Mouse (Mus musculus) hindbrain, embryonic 10.5 days (tissue): ENCODE measurements around the gene St7. TPM values are rescaled to one million over a fixed set of nuclear protein-coding genes. Genes with fewer than 3 reads are reported as not detected.
A peak's percentile ranks its signal among the peaks of the same experiment; 100 is the strongest.
"Not testable (repeated sequence)": the region's sequence is repeated elsewhere in the genome, so short reads cannot be mapped to it uniquely, and the experiment has no call there.

Experiments used
- DNase-seq: peaks from one replicate; pipeline ENCODE4 v3.0.0-alpha.2; 2017; ENCODE audit warnings: low spot score
- H3K27ac ChIP-seq: fragments of 300-500 bp; sonication (generic); 2 replicates; pipeline ENCODE4 v1.5.1; 2016; ENCODE audit warnings: mild to moderate bottlenecking, moderate library complexity
- H3K27me3 ChIP-seq: fragments of 300-500 bp; sonication (generic); 2 replicates; pipeline ENCODE4 v1.6.1; 2016; ENCODE audit warnings: mild to moderate bottlenecking; ENCODE audit not compliant: poor library complexity, insufficient read depth, severe bottlenecking
- H3K36me3 ChIP-seq: fragments of 300-500 bp; sonication (generic); 2 replicates; pipeline ENCODE4 v1.6.1; 2016; ENCODE audit warnings: mild to moderate bottlenecking, moderate library complexity
- H3K4me1 ChIP-seq: fragments of 300-500 bp; sonication (generic); replicated peaks from 2 replicates; pipeline ENCODE4 v1.6.1; 2016; ENCODE audit warnings: mild to moderate bottlenecking
- H3K4me3 ChIP-seq: fragments of 300-500 bp; sonication (generic); 2 replicates; pipeline ENCODE4 v1.5.1; 2016; ENCODE audit warnings: mild to moderate bottlenecking, moderate library complexity
- H3K9me3 ChIP-seq: fragments of 300-500 bp; sonication (generic); 2 replicates; pipeline ENCODE4 v1.6.1; 2016; ENCODE audit warnings: mild to moderate bottlenecking, moderate library complexity
- WGBS: fragments of 180-500 bp; shearing (Covaris S2); methylation state at CpG from one replicate; pipeline ENCODE4 v1.1.7; 2016; 5-methylcytosine and 5-hydroxymethylcytosine counted together
- polyA plus RNA-seq: library from polyadenylated mRNA; unstranded; fragments of >200 nt; fragmentation: Nextera tagmentation; extraction: Ambion mirVana; gene quantifications from 2 replicates; pipeline ENCODE4 v1.2.1, GENCODE M21; 2016

Gene St7
- polyA plus RNA-seq, 1 experiment from 2014 or later = 34.8 TPM

- no peak overlapping the region for H3K27ac ChIP-seq
- peaks cover 6% of the 10 kb centered on the region; the same call in 1 of the 2 replicates for H3K9me3 ChIP-seq
- no peak overlapping the region for H3K4me3 ChIP-seq
- DNase-seq = no peak
- 94% methylated on average over 8 of the region's 8 CpGs for WGBS
- H3K4me1 ChIP-seq = no peaks in the 10 kb centered on the region
- H3K36me3 ChIP-seq = no peaks in the 10 kb centered on the region
- H3K27me3 ChIP-seq = no peaks in the 10 kb centered on the region
Observed at GRCm38 (mm10) chr6:17681810-17682209, 10.9 kb upstream of the St7 start.

DNA sequence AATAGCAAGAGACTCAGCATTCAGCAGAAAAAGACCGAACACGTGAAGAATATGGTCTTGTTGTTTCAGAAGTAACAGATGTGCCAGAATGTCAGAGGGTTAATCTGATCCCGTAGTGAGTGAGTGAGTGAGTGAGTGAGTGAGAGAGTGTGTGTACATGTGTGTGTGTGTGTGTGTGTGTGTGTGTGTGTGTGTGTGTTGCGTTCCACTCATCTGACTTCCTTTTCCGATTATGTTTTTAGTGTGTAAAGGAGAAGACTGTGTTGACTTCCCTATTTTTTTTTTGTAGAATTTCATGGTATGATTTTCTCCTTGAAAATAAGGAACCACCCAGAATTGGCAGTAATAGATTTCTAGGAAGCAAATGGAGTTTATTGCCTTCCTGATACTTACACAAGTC lies 4.1 kb upstream of the St7 start:
- peaks cover 10% of the 10 kb centered on the region; the same call in 1 of the 2 replicates for H3K27me3 ChIP-seq
- DNase-seq = no peak
- no peaks in the 10 kb centered on the region for H3K36me3 ChIP-seq
- H3K4me1 ChIP-seq = peaks cover 4% of the 10 kb centered on the region
- H3K27ac ChIP-seq = no peak overlapping the region
- H3K9me3 ChIP-seq = peaks cover 5% of the 10 kb centered on the region; the same call in 1 of the 2 replicates
- H3K4me3 ChIP-seq = no peak overlapping the region
- 92% methylated on average over 5 of the region's 5 CpGs for WGBS

DNA sequence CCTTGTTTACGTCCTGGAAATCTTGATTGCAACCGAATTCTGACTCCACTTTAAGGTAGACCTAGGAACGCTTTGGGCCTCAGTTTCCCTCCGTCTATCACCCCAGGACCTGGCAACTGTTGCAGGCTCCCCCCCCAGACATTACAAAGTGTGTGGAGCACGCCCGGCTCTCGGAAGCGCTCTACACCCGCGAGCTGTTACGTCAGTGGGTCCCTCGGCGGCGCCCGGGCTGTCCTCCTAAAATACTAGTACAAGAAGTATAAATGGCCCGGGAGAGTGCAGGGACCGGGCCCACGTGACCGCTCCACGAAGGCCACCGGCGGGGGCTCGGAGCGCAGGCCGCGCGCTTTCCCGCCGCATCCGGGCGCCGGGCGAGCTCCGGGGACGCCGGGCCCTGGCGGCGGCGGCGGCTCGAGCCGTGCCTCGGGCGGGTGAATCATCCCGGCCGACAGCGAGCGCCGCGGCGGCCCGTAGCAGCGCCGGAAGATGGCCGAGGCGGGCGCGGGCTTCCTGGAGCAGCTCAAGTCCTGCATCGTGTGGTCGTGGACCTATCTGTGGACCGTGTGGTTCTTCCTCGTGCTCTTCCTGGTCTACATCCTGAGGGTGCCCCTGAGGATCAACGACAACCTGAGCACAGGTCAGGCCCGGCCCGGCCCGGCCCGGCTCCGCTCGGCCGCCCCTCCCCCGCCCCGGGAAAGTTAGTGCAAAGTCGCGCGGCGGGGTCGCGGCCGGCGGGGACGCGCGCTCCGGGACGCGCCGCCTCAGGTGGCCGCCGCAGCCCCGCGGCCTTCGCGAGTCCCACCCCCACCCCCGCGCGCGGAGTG lies 1.2 kb downstream of the St7 start:
- H3K27ac ChIP-seq = peak overlapping the region; percentile 96
- H3K27me3 ChIP-seq = peaks cover 10% of the 10 kb centered on the region; the same call in 1 of the 2 replicates
- WGBS = under 1% methylated on average over 82 of the region's 97 CpGs
- peaks cover 12% of the 10 kb centered on the region; the same call in 1 of the 2 replicates for H3K36me3 ChIP-seq
- H3K9me3 ChIP-seq = no peaks in the 10 kb centered on the region
- H3K4me3 ChIP-seq = peak overlapping the region; percentile 83
- peaks cover 19% of the 10 kb centered on the region for H3K4me1 ChIP-seq
- peak; percentile 74 for DNase-seq

DNA sequence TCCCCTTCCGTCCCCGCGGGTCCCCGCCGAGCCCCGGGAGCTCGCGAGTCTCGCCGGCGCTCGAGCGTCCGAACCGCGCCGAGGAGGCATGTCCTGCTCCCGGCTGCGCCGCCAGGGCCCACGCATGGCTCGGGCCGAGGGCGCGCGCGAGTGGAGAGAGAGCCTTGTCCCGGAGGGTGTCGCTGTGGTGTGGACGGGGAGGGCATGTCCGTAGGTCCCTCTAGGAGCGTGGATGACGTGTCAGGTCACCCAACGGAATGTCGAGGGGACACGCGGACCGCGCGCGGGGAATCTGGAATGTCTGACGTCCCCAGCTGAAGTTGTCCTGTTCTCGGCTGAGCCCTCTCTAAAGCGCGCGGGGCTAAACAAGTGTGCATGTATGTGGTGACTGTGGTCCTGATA lies 1.8 kb downstream of the St7 start:
- peaks cover 10% of the 10 kb centered on the region; the same call in 1 of the 2 replicates for H3K27me3 ChIP-seq
- peaks cover 12% of the 10 kb centered on the region; the same call in 1 of the 2 replicates for H3K36me3 ChIP-seq
- no peaks in the 10 kb centered on the region for H3K9me3 ChIP-seq
- DNase-seq = peak; percentile 66
- H3K27ac ChIP-seq = peak overlapping the region; percentile 96
- peak overlapping the region; percentile 83 for H3K4me3 ChIP-seq
- WGBS = under 1% methylated on average over 46 of the region's 46 CpGs
- peaks cover 19% of the 10 kb centered on the region for H3K4me1 ChIP-seq

DNA sequence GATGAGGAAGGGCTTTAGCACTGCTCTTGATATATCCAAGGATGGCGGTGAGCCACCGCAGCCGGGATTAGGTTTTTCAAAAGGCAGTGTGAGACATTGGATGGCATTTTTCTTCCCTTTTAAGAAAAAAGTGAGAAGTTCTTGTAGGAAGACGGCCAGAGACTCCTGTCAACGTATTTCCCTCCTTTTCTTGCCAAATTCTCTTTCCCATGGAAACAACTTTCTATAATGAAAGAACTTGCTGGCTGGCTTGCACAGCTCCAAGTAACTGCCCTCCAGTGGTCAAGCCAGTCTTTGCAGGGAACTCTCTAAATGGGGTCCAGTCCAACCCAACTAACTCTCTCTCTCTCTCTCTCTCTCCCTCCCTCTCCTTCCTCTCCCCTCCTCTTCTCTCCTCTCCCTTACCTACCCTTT lies 3.6 kb downstream of the St7 start:
- Histone ChIP-seq H3K27ac (no peak overlapping the region), H3K4me1 (peaks cover 19% of the 10 kb centered on the region), H3K4me3 (no peak overlapping the region), H3K9me3 (no peaks in the 10 kb centered on the region), H3K36me3 (peaks cover 12% of the 10 kb centered on the region; the same call in 1 of the 2 replicates), H3K27me3 (peaks cover 10% of the 10 kb centered on the region; the same call in 1 of the 2 replicates)
- DNase-seq = peak; percentile 54
- 60% methylated on average over 5 of the region's 5 CpGs for WGBS

DNA sequence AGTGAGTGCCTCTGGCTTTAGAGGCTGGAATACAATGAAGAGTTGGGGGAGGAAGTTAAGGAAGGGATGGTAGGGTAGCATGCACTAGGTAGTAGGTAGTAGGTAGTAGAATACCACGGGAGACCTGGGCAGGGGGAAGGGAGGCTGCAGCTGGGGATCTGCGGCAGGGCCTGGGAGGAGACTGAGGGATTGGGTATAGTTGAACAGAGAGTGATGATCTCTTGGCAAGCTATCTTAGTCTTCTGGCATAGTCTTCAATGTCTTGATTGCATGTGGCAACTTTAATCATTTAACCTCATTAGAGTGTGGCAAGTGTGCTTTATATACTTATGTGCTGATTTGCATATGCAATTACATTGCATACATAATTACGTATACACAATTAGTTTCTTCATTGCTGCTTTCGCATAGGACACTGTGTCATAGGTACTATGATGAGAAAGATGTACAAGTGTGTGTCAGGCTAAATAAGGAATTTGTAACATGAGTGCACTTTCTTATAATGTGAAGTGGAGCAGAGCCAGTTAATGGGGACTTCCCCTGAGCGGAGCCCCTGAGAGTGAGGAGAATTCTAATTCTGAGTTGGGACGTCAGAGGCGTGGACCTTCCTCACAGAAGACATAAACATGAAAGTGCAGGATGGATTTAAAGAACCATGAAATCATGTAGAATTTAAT lies 8.3 kb downstream of the St7 start:
- Histone ChIP-seq H3K9me3 (no peaks in the 10 kb centered on the region), H3K27ac (no peak overlapping the region), H3K36me3 (peaks cover 12% of the 10 kb centered on the region; the same call in 1 of the 2 replicates), H3K4me1 (peaks cover 2% of the 10 kb centered on the region; the same call in 1 of the 2 replicates), H3K4me3 (no peak overlapping the region), H3K27me3 (no peaks in the 10 kb centered on the region)
- WGBS = 76% methylated on average over 7 of the region's 7 CpGs
- no peak for DNase-seq

DNA sequence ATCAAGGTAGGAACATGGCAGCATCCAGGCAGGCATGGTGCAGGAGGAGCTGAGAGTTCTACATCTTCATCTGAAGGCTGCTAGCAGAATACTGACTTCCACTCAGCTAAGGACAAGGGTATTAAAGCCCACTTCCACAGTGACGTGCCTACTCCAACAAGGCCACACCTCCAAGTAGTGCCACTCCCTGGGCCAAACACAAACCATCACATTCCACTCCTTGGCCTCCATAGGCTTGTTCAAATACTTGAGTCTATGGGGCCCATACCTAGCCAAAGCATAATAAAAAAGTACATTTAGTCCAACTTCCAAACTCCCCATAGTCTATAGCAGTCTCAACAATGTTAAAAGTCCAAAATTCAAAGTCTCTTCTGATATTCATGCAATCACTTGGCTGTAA lies 11.3 kb downstream of the St7 start:
- H3K9me3 ChIP-seq, DNase-seq, H3K27me3 ChIP-seq, H3K36me3 ChIP-seq, H3K4me1 ChIP-seq, H3K27ac ChIP-seq, H3K4me3 ChIP-seq: not testable (repeated sequence)
- WGBS = 89% methylated on average over 1 of the region's 1 CpGs

DNA sequence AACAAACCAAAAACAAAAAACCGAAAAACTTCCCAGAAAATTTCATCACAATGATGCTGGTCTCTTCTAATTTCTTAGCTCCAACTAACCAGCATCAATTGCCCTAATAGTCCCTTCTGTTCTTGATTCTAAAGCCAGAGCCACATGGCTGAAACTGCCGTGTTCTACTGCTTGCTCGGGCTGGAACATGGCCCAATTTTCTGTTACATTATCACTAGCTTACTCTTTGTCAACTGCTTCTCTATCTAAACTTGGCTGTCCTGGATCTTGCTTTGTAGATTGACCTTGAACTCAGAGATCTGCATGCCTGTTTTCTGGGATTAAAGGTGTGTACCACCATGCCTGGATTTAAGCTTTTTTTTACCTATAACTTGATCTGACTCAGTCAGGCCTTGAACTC lies 13.2 kb downstream of the St7 start:
- no peak overlapping the region for H3K4me3 ChIP-seq
- 92% methylated on average over 3 of the region's 3 CpGs for WGBS

GRCm38 (mm10) chr6:17718978-17719377 lies 26.2 kb downstream of the St7 start:
- Histone ChIP-seq H3K4me3 (no peak overlapping the region), H3K4me1 (peaks cover 4% of the 10 kb centered on the region; the same call in 1 of the 2 replicates), H3K27me3 (no peaks in the 10 kb centered on the region), H3K27ac (no peak overlapping the region), H3K9me3 (no peaks in the 10 kb centered on the region), H3K36me3 (no peaks in the 10 kb centered on the region)
- WGBS = 91% methylated on average over 7 of the region's 7 CpGs
- DNase-seq = no peak

More for the DNA sequence above, 13.2 kb downstream of the St7 start:
- DNase-seq = no peak
- no peaks in the 10 kb centered on the region for H3K27me3 ChIP-seq
- no peaks in the 10 kb centered on the region for H3K36me3 ChIP-seq
- no peaks in the 10 kb centered on the region for H3K9me3 ChIP-seq
- no peaks in the 10 kb centered on the region for H3K4me1 ChIP-seq
- no peak overlapping the region for H3K27ac ChIP-seq

GRCm38 (mm10) chr6:17719423-17719822 lies 26.7 kb downstream of the St7 start:
- 93% methylated on average over 5 of the region's 5 CpGs for WGBS
- no peak for DNase-seq
- no peak overlapping the region for H3K4me3 ChIP-seq

GRCm38 (mm10) chr6:17720022-17720421 lies 27.3 kb downstream of the St7 start:
- no peak overlapping the region for H3K27ac ChIP-seq
- no peak for DNase-seq
- H3K9me3 ChIP-seq = no peaks in the 10 kb centered on the region
- WGBS = 84% methylated on average over 6 of the region's 6 CpGs
- H3K27me3 ChIP-seq = no peaks in the 10 kb centered on the region
- peaks cover 4% of the 10 kb centered on the region; the same call in 1 of the 2 replicates for H3K4me1 ChIP-seq
- H3K36me3 ChIP-seq = no peaks in the 10 kb centered on the region
- H3K4me3 ChIP-seq = no peak overlapping the region

More at GRCm38 (mm10) chr6:17719423-17719822, 26.7 kb downstream of the St7 start:
- H3K9me3 ChIP-seq = no peaks in the 10 kb centered on the region
- peaks cover 4% of the 10 kb centered on the region; the same call in 1 of the 2 replicates for H3K4me1 ChIP-seq
- no peak overlapping the region for H3K27ac ChIP-seq
- no peaks in the 10 kb centered on the region for H3K36me3 ChIP-seq
- no peaks in the 10 kb centered on the region for H3K27me3 ChIP-seq

- DNase-seq = no peak
- no peaks in the 10 kb centered on the region for H3K36me3 ChIP-seq
Observed at GRCm38 (mm10) chr6:17721706-17722105, 29.0 kb downstream of the St7 start.

More at GRCm38 (mm10) chr6:17721706-17722105, 29.0 kb downstream of the St7 start:
- no peaks in the 10 kb centered on the region for H3K27me3 ChIP-seq
- no peak overlapping the region for H3K27ac ChIP-seq
- 82% methylated on average over 5 of the region's 5 CpGs for WGBS
- H3K4me1 ChIP-seq = peaks cover 4% of the 10 kb centered on the region; the same call in 1 of the 2 replicates
- H3K9me3 ChIP-seq = no peaks in the 10 kb centered on the region
- no peak overlapping the region for H3K4me3 ChIP-seq
